Mouse (Mus musculus): Measurements from ENCODE around the gene Gm10322.

Gm10322 gene

DNA sequence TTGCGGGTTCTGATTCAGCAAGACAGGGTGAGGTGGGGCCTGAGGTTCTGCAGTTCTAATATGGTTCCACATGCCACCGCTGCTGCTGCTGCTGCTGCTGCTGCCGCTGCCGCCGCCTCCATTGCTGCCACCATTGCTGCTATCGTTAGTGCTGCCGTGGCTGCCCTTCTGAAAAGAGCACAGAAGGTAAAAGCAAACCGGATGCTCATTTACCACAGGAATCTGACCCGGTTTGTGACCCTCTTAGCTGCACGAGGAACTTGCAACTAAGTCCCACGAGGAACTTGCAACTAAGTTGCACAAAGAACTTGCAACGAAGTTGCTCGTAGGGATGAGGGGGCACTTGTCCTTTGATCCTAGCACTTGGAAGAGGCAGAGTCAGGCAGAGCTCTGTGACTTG is 40.9 kb downstream of the Gm10322 start:
- no peak for DNase-seq (ENCODE audit: low spot score)

DNA sequence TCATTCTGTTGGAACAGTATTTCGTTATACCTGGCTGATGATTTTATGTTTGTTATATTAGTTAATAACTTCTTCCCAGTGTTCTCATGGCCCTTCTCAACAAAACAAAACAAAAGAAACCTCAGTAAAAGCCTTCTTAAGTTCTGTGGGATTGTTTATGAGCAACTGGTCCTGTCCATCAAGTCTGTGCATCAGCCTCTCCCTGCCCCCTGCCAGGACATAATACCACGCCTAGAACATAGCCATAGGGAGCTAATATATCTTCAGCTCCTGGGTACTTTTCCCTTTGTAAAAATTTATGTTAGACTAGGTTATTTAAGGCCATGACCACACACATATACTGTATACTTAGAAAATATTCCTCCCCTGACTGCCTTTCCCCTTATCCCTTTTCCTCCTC is 48.9 kb downstream of the Gm10322 start:
- no peak for DNase-seq (ENCODE audit: low spot score)

DNA sequence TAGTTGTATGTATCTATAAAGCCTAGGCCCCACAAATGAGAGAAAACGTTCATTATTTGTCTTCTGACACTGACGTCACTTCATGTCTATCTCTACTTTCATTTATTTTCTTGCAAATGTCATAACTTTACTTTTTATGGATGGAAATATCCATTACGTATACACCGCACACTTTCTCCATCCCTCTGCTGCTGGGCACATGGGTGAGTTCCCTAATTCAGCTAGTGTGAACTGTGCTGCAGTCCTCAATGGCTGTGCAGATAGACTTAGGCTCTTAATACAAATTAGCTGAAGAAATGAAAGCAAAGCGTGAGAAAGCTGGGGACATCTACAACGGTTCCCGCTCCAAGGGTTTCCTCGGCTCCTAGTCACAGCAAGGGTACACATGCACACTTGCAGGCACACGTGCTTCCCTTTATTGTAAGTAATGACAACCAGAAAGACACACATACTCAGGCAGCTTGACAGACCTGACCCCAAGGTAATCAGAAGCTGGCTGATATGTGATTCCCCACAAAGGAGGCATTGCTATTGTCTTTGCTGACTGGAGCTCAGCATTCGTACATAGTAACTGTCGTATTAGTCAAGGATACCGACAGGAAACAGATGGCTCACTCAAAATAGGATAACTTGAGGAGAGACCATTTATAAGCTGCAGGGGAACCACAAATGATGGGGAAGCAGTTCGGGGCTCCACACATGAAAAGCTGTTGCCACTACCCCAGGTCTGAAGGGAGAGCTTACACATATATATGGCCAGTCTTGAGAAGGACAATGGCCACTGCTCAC is 49.8 kb downstream of the Gm10322 start:
- no peak for DNase-seq (ENCODE audit: low spot score)
